Mouse (Mus musculus) gastrocnemius, adult 18-20 months (tissue): ENCODE measurements around the gene Nr1d1. TPM values are rescaled to one million over a fixed set of nuclear protein-coding genes. Genes with fewer than 3 reads are reported as not detected.
A peak's percentile ranks its signal among the peaks of the same experiment; 100 is the strongest.

Source experiments
- DNase-seq: peaks from one replicate; pipeline ENCODE4 v3.0.0; 2021; ENCODE audit warnings: low spot score
- total RNA-seq, 2 experiments: library from RNA; stranded (reverse); gene quantifications; 2 replicates each; pipeline ENCODE4 v1.2.3; 2021

The Nr1d1 gene
- total RNA-seq, 2 experiments from 2014 or later, result 74.0 to 126 TPM

GRCm38 (mm10) chr11:98788550-98789218 is 13.6 kb upstream of the Nr1d1 start:
- DNase-seq, result peak; percentile 94

GRCm38 (mm10) chr11:98788139-98788538 is 13.0 kb upstream of the Nr1d1 start:
- DNase-seq, result no peak

GRCm38 (mm10) chr11:98787691-98788090 is 12.6 kb upstream of the Nr1d1 start:
- no peak for DNase-seq

- DNase-seq, result no peak
Measured at GRCm38 (mm10) chr11:98787229-98787628, 12.1 kb upstream of the Nr1d1 start.

GRCm38 (mm10) chr11:98786359-98787214 is 11.5 kb upstream of the Nr1d1 start:
- DNase-seq, result peak; percentile 100

- peak; percentile 91 for DNase-seq
Measured at GRCm38 (mm10) chr11:98785772-98786281, 10.7 kb upstream of the Nr1d1 start.

GRCm38 (mm10) chr11:98785214-98785613 is 10.1 kb upstream of the Nr1d1 start:
- peak; percentile 85 for DNase-seq

- peak; percentile 14 for DNase-seq
Measured at GRCm38 (mm10) chr11:98784139-98784538, 9.0 kb upstream of the Nr1d1 start.

GRCm38 (mm10) chr11:98783236-98783696 is 8.1 kb upstream of the Nr1d1 start:
- DNase-seq, result peak; percentile 98

- no peak for DNase-seq
Measured at GRCm38 (mm10) chr11:98782651-98783235, 7.6 kb upstream of the Nr1d1 start.

GRCm38 (mm10) chr11:98781851-98782512 is 6.8 kb upstream of the Nr1d1 start:
- DNase-seq, result peak; percentile 79

GRCm38 (mm10) chr11:98777888-98778287 is 2.8 kb upstream of the Nr1d1 start:
- DNase-seq, result no peak

GRCm38 (mm10) chr11:98776843-98777590 is 1.9 kb upstream of the Nr1d1 start:
- DNase-seq, result peak; percentile 67

GRCm38 (mm10) chr11:98776052-98776764 is 1.1 kb upstream of the Nr1d1 start:
- DNase-seq, result no peak

- peak; percentile 100 for DNase-seq
Measured at GRCm38 (mm10) chr11:98775348-98776051, 367 bp upstream of the Nr1d1 start.

- DNase-seq, result peak; percentile 100
Measured at GRCm38 (mm10) chr11:98773635-98774295, 1.4 kb downstream of the Nr1d1 start.

GRCm38 (mm10) chr11:98772667-98773171 is 2.4 kb downstream of the Nr1d1 start:
- DNase-seq, result peak; percentile 93

- peak; percentile 49 for DNase-seq
Measured at GRCm38 (mm10) chr11:98771844-98772525, 3.1 kb downstream of the Nr1d1 start.
